Mouse (Mus musculus): ENCODE data around the gene Tmod3. TPM values are rescaled to one million over a fixed set of nuclear protein-coding genes. Genes with fewer than 3 reads are reported as not detected.

The Tmod3 gene
- total RNA-seq, 2 experiments from 2014 or later: 26.5 to 45.0 TPM

Other genes starting within 250 kb of the Tmod3 start
- not detected in 2 replicates for gene Bcl2l10, start 211.9 kb downstream of the Tmod3 start, total RNA-seq (2014; fragmentation: Nextera tagmentation)
- gene Bcl2l10, start 211.9 kb downstream of the Tmod3 start, total RNA-seq (2017): not detected in 2 replicates
- 28.6 and 30.0 TPM in 2 replicates for gene Mapk6, start 149.7 kb downstream of the Tmod3 start, total RNA-seq (2014; fragmentation: Nextera tagmentation)
- gene Mapk6, start 149.7 kb downstream of the Tmod3 start, total RNA-seq (2017): 37.8 and 38.0 TPM in 2 replicates
- 36.6 and 37.5 TPM in 2 replicates for gene Leo1, start 118.1 kb downstream of the Tmod3 start, total RNA-seq (2014; fragmentation: Nextera tagmentation)
- 76.8 and 84.1 TPM in 2 replicates for gene Leo1, start 118.1 kb downstream of the Tmod3 start, total RNA-seq (2017)
- gene Tmod2, start 51.7 kb upstream of the Tmod3 start, total RNA-seq (2014; fragmentation: Nextera tagmentation): 0.17 TPM in 1 of 2 replicates, not detected in the other
- not detected in 2 replicates for gene Tmod2, start 51.7 kb upstream of the Tmod3 start, total RNA-seq (2017)
- 1.9 and 3.5 TPM in 2 replicates for gene Lysmd2, start 66.1 kb upstream of the Tmod3 start, total RNA-seq (2014; fragmentation: Nextera tagmentation)
- 0.33 and 2.4 TPM in 2 replicates for gene Lysmd2, start 66.1 kb upstream of the Tmod3 start, total RNA-seq (2017)
- not detected in 2 replicates for gene Scg3, start 124.4 kb upstream of the Tmod3 start, total RNA-seq (2014; fragmentation: Nextera tagmentation)
- gene Scg3, start 124.4 kb upstream of the Tmod3 start, total RNA-seq (2017): not detected in 2 replicates
- gene Bmp5, start 215.7 kb upstream of the Tmod3 start, total RNA-seq (2014; fragmentation: Nextera tagmentation): not detected in 2 replicates
- not detected in 2 replicates for gene Bmp5, start 215.7 kb upstream of the Tmod3 start, total RNA-seq (2017)